Mouse (Mus musculus) embryo, embryonic 9.5 days (tissue): ENCODE measurements around the gene G3bp2.
A peak's percentile ranks its signal among the peaks of the same experiment; 100 is the strongest.

Source experiments
- DNase-seq: peaks from one replicate; pipeline ENCODE4 v3.0.0-alpha.2; 2017; ENCODE audit errors: extremely low spot score

The G3bp2 gene

DNA sequence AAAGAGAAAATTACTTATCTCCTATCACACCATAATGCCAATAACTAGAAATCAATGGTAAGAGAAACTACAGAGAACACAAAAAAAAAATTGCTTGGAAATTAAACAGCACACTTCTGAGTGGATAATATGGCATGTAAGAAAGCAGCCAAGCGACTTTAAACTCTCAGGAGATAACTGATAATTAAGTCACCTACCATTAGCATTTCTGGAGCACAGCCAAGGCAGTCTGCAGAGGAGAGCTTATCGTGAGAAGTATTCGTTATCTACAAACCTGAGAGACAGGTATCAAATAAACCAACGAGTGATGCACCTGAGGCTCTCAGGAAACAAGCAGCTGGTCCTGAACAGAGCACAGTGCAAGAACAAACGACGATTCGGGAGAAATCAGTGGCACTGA lies 71.8 kb downstream of the G3bp2 start:
- DNase-seq = no peak

DNA sequence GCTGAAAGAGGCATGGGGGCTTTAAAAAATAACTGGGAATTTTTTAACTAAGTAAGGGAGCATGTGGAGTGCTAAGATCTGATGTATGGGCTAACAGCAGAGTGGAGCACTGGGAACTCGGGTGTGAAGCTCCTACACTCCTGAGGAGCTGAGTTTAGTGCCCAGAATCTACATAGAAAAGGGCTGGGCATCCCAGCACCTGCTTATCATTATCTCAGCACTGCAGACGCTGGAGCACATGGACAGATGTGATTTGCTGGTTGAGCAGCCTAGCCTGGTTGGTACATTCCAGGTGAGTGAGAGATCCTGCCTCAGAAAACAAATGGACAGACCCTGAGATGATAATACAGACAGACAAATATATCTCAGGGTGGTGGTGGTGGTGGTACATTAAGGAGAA lies 73.7 kb downstream of the G3bp2 start:
- DNase-seq = no peak

DNA sequence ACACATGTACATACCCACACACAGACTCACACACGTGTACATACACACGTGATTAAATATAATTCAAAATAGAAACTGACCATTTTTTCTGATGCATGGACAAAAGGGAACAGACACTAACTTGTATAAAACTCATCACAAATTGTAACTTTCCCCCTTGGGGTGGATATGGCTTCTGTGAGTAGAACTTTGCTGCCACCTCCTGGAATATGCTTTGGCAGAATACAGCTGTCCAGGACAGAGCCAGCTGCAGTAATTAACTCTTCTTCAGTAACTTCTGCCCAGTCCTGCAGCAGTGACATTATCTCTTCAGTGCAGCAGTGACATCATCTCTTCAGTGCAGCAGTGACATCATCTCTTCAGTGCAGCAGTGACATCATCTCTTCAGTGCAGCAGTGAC lies 80.5 kb downstream of the G3bp2 start:
- peak; percentile 28 for DNase-seq
